Mouse (Mus musculus): ENCODE measurements around the gene Eno2.

Eno2 gene

GRCm38 (mm10) chr6:124740888-124741761 is 28.3 kb downstream of the Eno2 start, which contains the start of gene Grcc10:
Grcc10 (minus strand) TSS chr6:124741374.
- DNase-seq (ENCODE audit: low read depth, low spot score), result peak; percentile 96

- peak; percentile 61 for DNase-seq (ENCODE audit: low read depth, low spot score)
Measured at GRCm38 (mm10) chr6:124740211-124740887, 29.1 kb downstream of the Eno2 start.

GRCm38 (mm10) chr6:124739231-124739796 is 30.2 kb downstream of the Eno2 start:
- DNase-seq (ENCODE audit: low read depth, low spot score), result no peak

GRCm38 (mm10) chr6:124738511-124739023 is 30.9 kb downstream of the Eno2 start, which contains the start of gene Ptpn6:
Ptpn6 (minus strand) TSS chr6:124738714.
- peak; percentile 42 for DNase-seq (ENCODE audit: low read depth, low spot score)

- DNase-seq (ENCODE audit: low read depth, low spot score), result no peak
Measured at GRCm38 (mm10) chr6:124737040-124737439, 32.4 kb downstream of the Eno2 start.

- DNase-seq (ENCODE audit: low read depth, low spot score), result no peak
Measured at GRCm38 (mm10) chr6:124734417-124734816, 35.1 kb downstream of the Eno2 start.

- DNase-seq (ENCODE audit: low read depth, low spot score), result no peak
Measured at GRCm38 (mm10) chr6:124732476-124733370, 36.8 kb downstream of the Eno2 start.

- DNase-seq (ENCODE audit: low read depth, low spot score), result no peak
Measured at GRCm38 (mm10) chr6:124731038-124731437, 38.4 kb downstream of the Eno2 start.

GRCm38 (mm10) chr6:124729850-124730705 is 39.4 kb downstream of the Eno2 start:
- no peak for DNase-seq (ENCODE audit: low read depth, low spot score)

GRCm38 (mm10) chr6:124728621-124729020 is 40.9 kb downstream of the Eno2 start:
- DNase-seq (ENCODE audit: low read depth, low spot score), result no peak

GRCm38 (mm10) chr6:124724472-124724871 is 45.0 kb downstream of the Eno2 start:
- DNase-seq (ENCODE audit: low read depth, low spot score), result no peak

GRCm38 (mm10) chr6:124723541-124723940 is 45.9 kb downstream of the Eno2 start:
- DNase-seq (ENCODE audit: low read depth, low spot score), result no peak

GRCm38 (mm10) chr6:124722876-124723473 is 46.5 kb downstream of the Eno2 start:
- DNase-seq (ENCODE audit: low read depth, low spot score), result no peak

- DNase-seq (ENCODE audit: low read depth, low spot score), result no peak
Measured at GRCm38 (mm10) chr6:124720904-124721303, 48.6 kb downstream of the Eno2 start.

GRCm38 (mm10) chr6:124719354-124719978 is 50.0 kb downstream of the Eno2 start:
- DNase-seq (ENCODE audit: low read depth, low spot score), result no peak

- no peak for DNase-seq (ENCODE audit: low read depth, low spot score)
Measured at GRCm38 (mm10) chr6:124718703-124719102, 50.8 kb downstream of the Eno2 start.

GRCm38 (mm10) chr6:124717968-124718367 is 51.5 kb downstream of the Eno2 start:
- no peak for DNase-seq (ENCODE audit: low read depth, low spot score)

GRCm38 (mm10) chr6:124716864-124717490 is 52.5 kb downstream of the Eno2 start:
- DNase-seq (ENCODE audit: low read depth, low spot score), result peak; percentile 33

- DNase-seq (ENCODE audit: low read depth, low spot score), result no peak
Measured at GRCm38 (mm10) chr6:124712918-124713317, 56.6 kb downstream of the Eno2 start.

Measured in mesoderm, embryonic 11.5 days (tissue).